Mouse (Mus musculus) A20 (cell line): ENCODE measurements around the gene Ehf.
A peak's percentile ranks its signal among the peaks of the same experiment; 100 is the strongest.

Experiments used
- DNase-seq: peaks from one replicate; pipeline ENCODE4 v3.0.0-alpha.2; 2011; ENCODE audit warnings: low read depth, low spot score

Gene Ehf

DNA sequence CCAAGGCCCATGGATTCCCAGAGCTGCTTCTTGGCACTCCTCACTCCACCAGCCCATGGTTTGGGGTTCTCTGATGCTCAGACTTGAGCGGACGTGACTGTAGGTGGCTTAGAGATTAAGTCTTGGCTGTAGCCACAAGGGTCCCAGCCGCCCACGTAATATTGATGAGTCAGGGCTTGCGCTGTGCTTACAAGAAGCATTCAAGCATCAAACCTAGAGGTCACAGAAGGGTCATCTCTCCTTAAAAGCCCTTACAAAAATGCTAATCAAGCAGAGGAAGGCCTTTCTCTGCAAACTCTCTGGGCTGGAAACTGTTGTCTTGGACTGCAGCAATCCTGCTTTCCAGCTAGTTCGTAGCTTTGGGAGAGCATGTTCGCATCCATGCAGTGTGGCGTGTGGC, 88.2 kb downstream of the Ehf start:
- DNase-seq, result peak; percentile 26

DNA sequence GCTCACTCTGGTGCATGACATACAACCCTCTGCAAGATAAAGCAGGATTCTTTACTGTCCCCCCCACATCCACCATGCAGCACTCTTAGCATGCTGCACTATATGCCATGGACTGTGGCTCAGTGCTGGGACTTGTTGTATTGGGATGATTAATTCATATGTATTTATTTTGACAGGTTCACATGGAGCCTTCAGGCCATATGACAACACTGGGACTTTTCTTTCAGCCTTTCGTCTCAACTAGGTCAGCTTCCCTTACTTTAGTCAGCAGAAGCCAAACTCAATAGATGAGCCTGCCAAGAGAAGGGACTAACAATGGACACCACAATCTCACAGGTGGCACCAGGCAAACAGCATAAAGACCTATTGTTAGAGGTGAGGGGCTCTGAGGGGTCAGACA, 89.5 kb downstream of the Ehf start:
- DNase-seq, result no peak
